Mouse (Mus musculus) heart, embryonic 14.5 days (tissue): ENCODE measurements at regions not wholly inside any gene's neighbourhood (a gene's known extent, or its start where the extent isn't known, plus 50 kb on each side); places are given as distances from the start of the nearest gene placed in this dataset.

Experiments used
- ATAC-seq: fragments of 200-750 bp; cut with Nextera tagmentation; 2 replicates; pipeline ENCODE4 v1.8.0; 2017; ENCODE audit warnings: low read depth, moderate TSS enrichment; ENCODE audit not compliant: insufficient number of reproducible peaks, insufficient read depth, low FRiP score
- H3K27ac ChIP-seq, 2 experiments: fragments of 200-500 bp in 1 of 2; fragments of 300-500 bp in 1 of 2; sonication (generic) in 1 of 2; replicated peaks in 1 of 2; 2 replicates each; pipeline ENCODE4 v1.5.1; 2012 to 2014; ENCODE audit warnings: low read depth in 2 of 2, low read length in 2 of 2, control low read depth in 1 of 2, mild to moderate bottlenecking in 1 of 2, mixed read lengths in 1 of 2; ENCODE audit not compliant: control insufficient read depth in 1 of 2, insufficient read depth in 1 of 2
- H3K27me3 ChIP-seq: fragments of 300-500 bp; sonication (generic); 2 replicates; pipeline ENCODE4 v1.6.1; 2014; ENCODE audit warnings: mild to moderate bottlenecking, low read length, control low read depth; ENCODE audit not compliant: control insufficient read depth, insufficient read depth
- H3K36me3 ChIP-seq: fragments of 300-500 bp; sonication (generic); 2 replicates; pipeline ENCODE4 v1.6.1; 2014; ENCODE audit warnings: mild to moderate bottlenecking, control low read depth, low read length, mixed read lengths; ENCODE audit not compliant: control insufficient read depth, insufficient read depth
- H3K4me1 ChIP-seq, 2 experiments: fragments of 200-500 bp in 1 of 2; fragments of 300-500 bp in 1 of 2; sonication (generic) in 1 of 2; 2 replicates each; pipeline ENCODE4 v1.6.1; 2012 to 2014; ENCODE audit warnings: low read length in 2 of 2, control low read depth in 1 of 2, mixed read lengths in 1 of 2; ENCODE audit not compliant: control insufficient read depth in 2 of 2, insufficient read depth in 2 of 2
- H3K4me2 ChIP-seq: fragments of 300-500 bp; sonication (generic); 2 replicates; pipeline ENCODE4 v1.6.1; 2014; ENCODE audit warnings: mild to moderate bottlenecking, low read length
- H3K4me3 ChIP-seq, 2 experiments: fragments of 200-500 bp in 1 of 2; fragments of 300-500 bp in 1 of 2; sonication (generic) in 1 of 2; 2 replicates each; pipeline ENCODE4 v1.5.1; 2012 to 2014; ENCODE audit warnings: low read length in 2 of 2, mild to moderate bottlenecking in 2 of 2, control low read depth in 1 of 2, low read depth in 1 of 2, moderate library complexity in 1 of 2; ENCODE audit not compliant: control insufficient read depth in 1 of 2, insufficient read depth in 1 of 2
- H3K9ac ChIP-seq: fragments of 300-500 bp; sonication (generic); 2 replicates; pipeline ENCODE4 v1.6.1; 2014; ENCODE audit warnings: mild to moderate bottlenecking, low read length
- H3K9me3 ChIP-seq: fragments of 300-500 bp; sonication (generic); 2 replicates; pipeline ENCODE4 v1.6.1; 2016; ENCODE audit warnings: low read length, control low read depth; ENCODE audit not compliant: control insufficient read depth
- WGBS: fragments of 180-500 bp; shearing (Covaris S2); extraction: QIAGEN DNeasy Blood & Tissue Kit; methylation state at CpG from one replicate; pipeline ENCODE4 v1.1.7; 2014; 5-methylcytosine and 5-hydroxymethylcytosine counted together

- Histone ChIP-seq H3K27me3 (no peaks in the 10 kb centered on the region), H3K9ac (no peak overlapping the region), H3K27ac (no peak overlapping the region), H3K9me3 (no peaks in the 10 kb centered on the region), H3K4me1 (no peaks in the 10 kb centered on the region), H3K4me3 (no peak overlapping the region), H3K4me2 (no peak overlapping the region), H3K36me3 (no peaks in the 10 kb centered on the region)
- 44% methylated on average over 2 of the region's 2 CpGs for WGBS
- ATAC-seq: no peak
Measured at GRCm38 (mm10) chr4:12663176-12663575, 491.4 kb upstream of the Fam92a start.

GRCm38 (mm10) chr4:12662683-12663082, 490.9 kb upstream of the Fam92a start:
- Histone ChIP-seq H3K4me3 (no peak overlapping the region), H3K9ac (no peak overlapping the region), H3K27me3 (no peaks in the 10 kb centered on the region), H3K27ac (no peak overlapping the region), H3K4me2 (no peak overlapping the region), H3K36me3 (no peaks in the 10 kb centered on the region), H3K4me1 (no peaks in the 10 kb centered on the region), H3K9me3 (no peaks in the 10 kb centered on the region)
- WGBS: 60% methylated on average over 1 of the region's 1 CpGs
- no peak for ATAC-seq

GRCm38 (mm10) chr4:12659084-12659483, 487.3 kb upstream of the Fam92a start:
- H3K4me3 ChIP-seq: no peak overlapping the region
- no peaks in the 10 kb centered on the region for H3K27me3 ChIP-seq
- H3K36me3 ChIP-seq: no peaks in the 10 kb centered on the region
- peaks cover 0 to 2% of the 10 kb centered on the region in 2 experiments; a peak in 1 of 4 replicates for H3K4me1 ChIP-seq
- H3K4me2 ChIP-seq: no peak overlapping the region
- no peak overlapping the region for H3K9ac ChIP-seq
- no peak overlapping the region for H3K27ac ChIP-seq
- H3K9me3 ChIP-seq: no peaks in the 10 kb centered on the region
- no peak for ATAC-seq
- WGBS: 81% methylated on average over 1 of the region's 1 CpGs

GRCm38 (mm10) chr4:12658594-12658993, 486.8 kb upstream of the Fam92a start:
- no peak for ATAC-seq
- H3K27me3 ChIP-seq: no peaks in the 10 kb centered on the region
- H3K27ac ChIP-seq: no peak overlapping the region
- no peaks in the 10 kb centered on the region for H3K9me3 ChIP-seq
- no peak overlapping the region for H3K4me3 ChIP-seq
- H3K4me2 ChIP-seq: no peak overlapping the region
- H3K4me1 ChIP-seq: peaks cover 0 to 2% of the 10 kb centered on the region in 2 experiments; a peak in 1 of 4 replicates
- H3K9ac ChIP-seq: no peak overlapping the region
- 50% methylated on average over 6 of the region's 6 CpGs for WGBS
- H3K36me3 ChIP-seq: no peaks in the 10 kb centered on the region

GRCm38 (mm10) chr4:12657820-12658219, 486.0 kb upstream of the Fam92a start:
- Histone ChIP-seq H3K4me3 (no peak overlapping the region), H3K9me3 (no peaks in the 10 kb centered on the region), H3K27ac (no peak overlapping the region), H3K9ac (no peak overlapping the region), H3K4me2 (no peak overlapping the region), H3K4me1 (peaks cover 0 to 2% of the 10 kb centered on the region in 2 experiments; a peak in 1 of 4 replicates), H3K27me3 (no peaks in the 10 kb centered on the region), H3K36me3 (no peaks in the 10 kb centered on the region)
- WGBS: 88% methylated on average over 1 of the region's 1 CpGs
- no peak for ATAC-seq

GRCm38 (mm10) chr4:12656924-12657603, 485.2 kb upstream of the Fam92a start:
- no peak for ATAC-seq

GRCm38 (mm10) chr4:12655457-12656228, 483.8 kb upstream of the Fam92a start:
- H3K27ac ChIP-seq: no peak overlapping the region
- no peak for ATAC-seq
- H3K9me3 ChIP-seq: no peaks in the 10 kb centered on the region
- 47% methylated on average over 13 of the region's 13 CpGs for WGBS
- H3K36me3 ChIP-seq: no peaks in the 10 kb centered on the region
- H3K4me2 ChIP-seq: peak overlapping the region; percentile 49
- peak overlapping the region; percentile 16 to 31 for H3K4me3 ChIP-seq
- no peaks in the 10 kb centered on the region for H3K27me3 ChIP-seq
- H3K9ac ChIP-seq: peak overlapping the region; percentile 31
- peaks cover 0 to 2% of the 10 kb centered on the region in 2 experiments; a peak in 1 of 4 replicates for H3K4me1 ChIP-seq

More at GRCm38 (mm10) chr4:12656924-12657603, 485.2 kb upstream of the Fam92a start:
- no peak overlapping the region for H3K9ac ChIP-seq
- no peaks in the 10 kb centered on the region for H3K27me3 ChIP-seq
- no peak overlapping the region for H3K4me2 ChIP-seq
- no peaks in the 10 kb centered on the region for H3K36me3 ChIP-seq
- no peak overlapping the region for H3K27ac ChIP-seq
- WGBS: 78% methylated on average over 6 of the region's 6 CpGs
- no peak overlapping the region for H3K4me3 ChIP-seq
- peaks cover 0 to 2% of the 10 kb centered on the region in 2 experiments; a peak in 1 of 4 replicates for H3K4me1 ChIP-seq
- no peaks in the 10 kb centered on the region for H3K9me3 ChIP-seq
